Mouse (Mus musculus) kidney, embryonic 15.5 days (tissue): ENCODE measurements at regions not wholly inside any gene's neighbourhood (a gene's known extent, or its start where the extent isn't known, plus 50 kb on each side); places are given as distances from the start of the nearest gene placed in this dataset.

Experiments used
- ATAC-seq: fragments of 200-750 bp; cut with Nextera tagmentation; replicated peaks from 2 replicates; pipeline ENCODE4 v1.8.0; 2017; ENCODE audit warnings: moderate TSS enrichment; ENCODE audit not compliant: low FRiP score
- H3K27ac ChIP-seq: fragments of 300-500 bp; sonication (generic); 2 replicates; pipeline ENCODE4 v1.5.1; 2015; ENCODE audit warnings: mild to moderate bottlenecking, inconsistent platforms
- H3K27me3 ChIP-seq: fragments of 300-500 bp; sonication (generic); 2 replicates; pipeline ENCODE4 v1.6.1; 2015; ENCODE audit warnings: inconsistent platforms
- H3K36me3 ChIP-seq: fragments of 300-500 bp; sonication (generic); 2 replicates; pipeline ENCODE4 v1.6.1; 2015; ENCODE audit warnings: inconsistent platforms
- H3K4me1 ChIP-seq: fragments of 300-500 bp; sonication (generic); 2 replicates; pipeline ENCODE4 v1.6.1; 2015; ENCODE audit warnings: inconsistent platforms
- H3K4me2 ChIP-seq: fragments of 300-500 bp; sonication (generic); 2 replicates; pipeline ENCODE4 v1.6.1; 2015; ENCODE audit warnings: moderate library complexity, mild to moderate bottlenecking, inconsistent platforms
- H3K4me3 ChIP-seq: fragments of 300-500 bp; sonication (generic); replicated peaks from 2 replicates; pipeline ENCODE4 v1.5.1; 2015; ENCODE audit warnings: mild to moderate bottlenecking, inconsistent platforms
- H3K9ac ChIP-seq: fragments of 300-500 bp; sonication (generic); 2 replicates; pipeline ENCODE4 v1.6.1; 2015; ENCODE audit warnings: mild to moderate bottlenecking, inconsistent platforms
- H3K9me3 ChIP-seq: fragments of 300-500 bp; sonication (generic); replicated peaks from 2 replicates; pipeline ENCODE4 v1.6.1; 2016; ENCODE audit warnings: inconsistent platforms
- WGBS: fragments of 180-500 bp; shearing (Covaris S2); methylation state at CpG from one replicate; pipeline ENCODE4 v1.1.7; 2015; ENCODE audit warnings: mixed read lengths; 5-methylcytosine and 5-hydroxymethylcytosine counted together

GRCm38 (mm10) chr1:193971537-193971936 lies 601.4 kb upstream of the Camk1g start:
- H3K27ac ChIP-seq = no peak overlapping the region
- WGBS = 79% methylated on average over 1 of the region's 1 CpGs
- H3K36me3 ChIP-seq = no peaks in the 10 kb centered on the region
- H3K4me1 ChIP-seq = no peaks in the 10 kb centered on the region
- ATAC-seq = no peak
- H3K9me3 ChIP-seq = no peaks in the 10 kb centered on the region
- H3K4me3 ChIP-seq = no peak overlapping the region
- H3K9ac ChIP-seq = no peak overlapping the region
- no peaks in the 10 kb centered on the region for H3K27me3 ChIP-seq
- no peak overlapping the region for H3K4me2 ChIP-seq

- Histone ChIP-seq H3K9ac (no peak overlapping the region), H3K36me3 (no peaks in the 10 kb centered on the region), H3K27me3 (no peaks in the 10 kb centered on the region), H3K4me2 (no peak overlapping the region), H3K27ac (no peak overlapping the region), H3K4me3 (no peak overlapping the region), H3K4me1 (no peaks in the 10 kb centered on the region), H3K9me3 (no peaks in the 10 kb centered on the region)
- WGBS = 75% methylated on average over 4 of the region's 4 CpGs
- ATAC-seq = no peak
These were observed 599.3 kb upstream of the Camk1g start for GRCm38 (mm10) chr1:193969264-193969908.

- 80% methylated on average over 4 of the region's 4 CpGs for WGBS
- no peaks in the 10 kb centered on the region for H3K4me1 ChIP-seq
- no peak for ATAC-seq
- no peak overlapping the region for H3K4me3 ChIP-seq
- no peak overlapping the region for H3K4me2 ChIP-seq
- no peak overlapping the region for H3K9ac ChIP-seq
- no peaks in the 10 kb centered on the region for H3K27me3 ChIP-seq
- H3K36me3 ChIP-seq = no peaks in the 10 kb centered on the region
- H3K9me3 ChIP-seq = no peaks in the 10 kb centered on the region
- H3K27ac ChIP-seq = no peak overlapping the region
These were observed 598.1 kb upstream of the Camk1g start for GRCm38 (mm10) chr1:193967957-193968926.

GRCm38 (mm10) chr1:193966652-193967555 lies 596.8 kb upstream of the Camk1g start:
- WGBS = 18% methylated on average over 1 of the region's 1 CpGs
- no peaks in the 10 kb centered on the region for H3K36me3 ChIP-seq
- ATAC-seq = no peak

GRCm38 (mm10) chr1:193965278-193965677 lies 595.2 kb upstream of the Camk1g start:
- Histone ChIP-seq H3K27ac (no peak overlapping the region), H3K36me3 (no peaks in the 10 kb centered on the region), H3K4me1 (no peaks in the 10 kb centered on the region), H3K27me3 (no peaks in the 10 kb centered on the region), H3K4me3 (no peak overlapping the region), H3K4me2 (no peak overlapping the region), H3K9ac (no peak overlapping the region), H3K9me3 (no peaks in the 10 kb centered on the region)
- 77% methylated on average over 1 of the region's 1 CpGs for WGBS
- ATAC-seq = no peak

More at GRCm38 (mm10) chr1:193966652-193967555, 596.8 kb upstream of the Camk1g start:
- no peak overlapping the region for H3K4me2 ChIP-seq
- no peaks in the 10 kb centered on the region for H3K4me1 ChIP-seq
- no peak overlapping the region for H3K4me3 ChIP-seq
- no peaks in the 10 kb centered on the region for H3K9me3 ChIP-seq
- H3K9ac ChIP-seq = no peak overlapping the region
- no peaks in the 10 kb centered on the region for H3K27me3 ChIP-seq
- no peak overlapping the region for H3K27ac ChIP-seq

- Histone ChIP-seq H3K9me3 (no peaks in the 10 kb centered on the region), H3K4me1 (no peaks in the 10 kb centered on the region), H3K36me3 (no peaks in the 10 kb centered on the region), H3K4me2 (no peak overlapping the region), H3K9ac (no peak overlapping the region), H3K27ac (no peak overlapping the region), H3K4me3 (no peak overlapping the region), H3K27me3 (no peaks in the 10 kb centered on the region)
- ATAC-seq = no peak
These were observed 581.8 kb upstream of the Camk1g start for GRCm38 (mm10) chr1:193951936-193952335.

GRCm38 (mm10) chr1:193949817-193950216 lies 579.7 kb upstream of the Camk1g start:
- H3K9ac ChIP-seq = no peak overlapping the region
- no peak overlapping the region for H3K27ac ChIP-seq
- ATAC-seq = no peak
- no peaks in the 10 kb centered on the region for H3K4me1 ChIP-seq
- H3K9me3 ChIP-seq = no peaks in the 10 kb centered on the region
- no peak overlapping the region for H3K4me2 ChIP-seq
- H3K4me3 ChIP-seq = no peak overlapping the region
- no peaks in the 10 kb centered on the region for H3K36me3 ChIP-seq
- no peaks in the 10 kb centered on the region for H3K27me3 ChIP-seq

GRCm38 (mm10) chr1:193946953-193947586 lies 577.0 kb upstream of the Camk1g start:
- no peak overlapping the region for H3K4me3 ChIP-seq
- H3K36me3 ChIP-seq = no peaks in the 10 kb centered on the region
- WGBS = 72% methylated on average over 6 of the region's 6 CpGs
- no peak overlapping the region for H3K4me2 ChIP-seq
- H3K27ac ChIP-seq = no peak overlapping the region
- no peaks in the 10 kb centered on the region for H3K4me1 ChIP-seq
- no peak overlapping the region for H3K9ac ChIP-seq
- H3K9me3 ChIP-seq = no peaks in the 10 kb centered on the region
- ATAC-seq = no peak
- H3K27me3 ChIP-seq = no peaks in the 10 kb centered on the region

- H3K9me3 ChIP-seq = no peaks in the 10 kb centered on the region
- H3K4me3 ChIP-seq = no peak overlapping the region
- no peak overlapping the region for H3K9ac ChIP-seq
- no peak overlapping the region for H3K4me2 ChIP-seq
- 90% methylated on average over 2 of the region's 2 CpGs for WGBS
- no peaks in the 10 kb centered on the region for H3K4me1 ChIP-seq
- no peaks in the 10 kb centered on the region for H3K27me3 ChIP-seq
- no peak for ATAC-seq
- no peak overlapping the region for H3K27ac ChIP-seq
- no peaks in the 10 kb centered on the region for H3K36me3 ChIP-seq
These were observed 565.9 kb upstream of the Camk1g start for GRCm38 (mm10) chr1:193935969-193936368.

- no peak overlapping the region for H3K4me3 ChIP-seq
- WGBS = 16% methylated on average over 1 of the region's 1 CpGs
- no peak for ATAC-seq
- H3K36me3 ChIP-seq = no peaks in the 10 kb centered on the region
- H3K4me2 ChIP-seq = no peak overlapping the region
- no peaks in the 10 kb centered on the region for H3K4me1 ChIP-seq
- no peak overlapping the region for H3K27ac ChIP-seq
- H3K27me3 ChIP-seq = no peaks in the 10 kb centered on the region
- H3K9me3 ChIP-seq = no peaks in the 10 kb centered on the region
- no peak overlapping the region for H3K9ac ChIP-seq
These were observed 564.2 kb upstream of the Camk1g start for GRCm38 (mm10) chr1:193934308-193934707.

GRCm38 (mm10) chr1:193931131-193931729 lies 561.1 kb upstream of the Camk1g start:
- Histone ChIP-seq H3K4me2 (no peak overlapping the region), H3K27me3 (no peaks in the 10 kb centered on the region), H3K27ac (no peak overlapping the region), H3K36me3 (no peaks in the 10 kb centered on the region), H3K4me1 (no peaks in the 10 kb centered on the region), H3K9ac (no peak overlapping the region), H3K4me3 (no peak overlapping the region), H3K9me3 (no peaks in the 10 kb centered on the region)
- ATAC-seq = no peak
- WGBS = 83% methylated on average over 5 of the region's 5 CpGs
